Mouse (Mus musculus) right cerebral cortex, postnatal 25 days (tissue): Measurements from ENCODE around the gene Arhgef38.

ENCODE experiments used
- DNase-seq: peaks from one replicate; pipeline ENCODE4 v3.0.0; 2022

Gene Arhgef38

GRCm38 (mm10) chr3:133091664-133092273 lies 143.0 kb downstream of the Arhgef38 start, which contains the start of the genes Ints12 and Gstcd:
TSS of gene Ints12 (plus strand) at chr3:133091840.
TSS of gene Gstcd (minus strand) at chr3:133092033.
- peak; percentile 88 for DNase-seq

GRCm38 (mm10) chr3:133091121-133091663 lies 143.6 kb downstream of the Arhgef38 start:
- DNase-seq, result no peak

GRCm38 (mm10) chr3:133090247-133091120 lies 144.3 kb downstream of the Arhgef38 start:
- no peak for DNase-seq

GRCm38 (mm10) chr3:133085858-133086257 lies 148.9 kb downstream of the Arhgef38 start:
- DNase-seq, result no peak

- DNase-seq, result no peak
Measured at GRCm38 (mm10) chr3:133082736-133083135, 152.0 kb downstream of the Arhgef38 start.

GRCm38 (mm10) chr3:133075560-133075959 lies 159.2 kb downstream of the Arhgef38 start:
- DNase-seq, result no peak
